Mouse (Mus musculus) embryo, embryonic 9.5 days (tissue): ENCODE measurements around the gene Tex264.
"Not testable (repeated sequence)": the region's sequence is repeated elsewhere in the genome, so short reads cannot be mapped to it uniquely, and the experiment has no call there.

Source experiments
- DNase-seq: peaks from one replicate; pipeline ENCODE4 v3.0.0-alpha.2; 2017; ENCODE audit errors: extremely low spot score

Tex264 gene

GRCm38 (mm10) chr9:106664433-106664832, 21.3 kb downstream of the Tex264 start:
- DNase-seq = no peak

- DNase-seq = no peak
Measured at GRCm38 (mm10) chr9:106663200-106663599, 22.5 kb downstream of the Tex264 start.

DNA sequence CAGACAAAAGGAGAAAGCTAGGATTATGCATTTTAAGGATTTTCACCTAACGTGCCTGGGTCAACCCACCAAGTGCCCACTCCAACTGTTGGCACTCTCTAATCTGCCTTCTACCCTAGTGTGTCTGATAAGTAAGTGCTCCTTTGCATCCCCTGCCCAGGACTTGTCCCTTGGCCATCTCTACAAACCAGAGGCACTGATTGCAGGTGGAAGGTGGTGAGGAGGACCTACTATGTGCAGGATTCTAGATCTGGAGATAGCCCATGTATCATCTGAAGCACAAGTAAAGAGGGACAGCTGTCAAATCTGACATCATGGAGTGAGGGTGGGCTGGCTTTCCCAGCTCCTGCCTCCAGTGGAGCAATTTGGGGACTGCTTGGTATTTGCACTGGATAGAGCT, 25.8 kb downstream of the Tex264 start:
- no peak for DNase-seq

GRCm38 (mm10) chr9:106659441-106659840, 26.3 kb downstream of the Tex264 start:
- DNase-seq = peak; percentile 40

DNA sequence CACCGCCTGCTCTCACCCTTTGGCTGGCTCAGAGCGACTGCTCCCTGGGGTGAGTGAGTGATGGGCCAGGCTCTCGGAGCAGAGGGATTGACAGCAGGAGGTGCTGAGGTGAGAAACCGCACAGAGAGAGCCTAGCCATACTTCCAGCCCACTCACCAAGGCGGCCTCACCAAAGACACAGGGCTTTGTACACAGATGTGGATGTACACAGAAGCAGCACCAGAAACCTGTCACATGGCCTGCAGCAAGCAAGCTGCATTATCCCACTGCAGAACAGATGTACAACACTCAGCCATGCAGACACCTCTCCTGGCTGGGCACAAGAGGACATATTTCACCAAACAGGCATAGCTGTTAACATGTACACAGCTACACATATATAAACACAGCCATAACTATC, 28.1 kb downstream of the Tex264 start:
- DNase-seq = no peak

- DNase-seq = no peak
Measured at GRCm38 (mm10) chr9:106656820-106657219, 28.9 kb downstream of the Tex264 start.

DNA sequence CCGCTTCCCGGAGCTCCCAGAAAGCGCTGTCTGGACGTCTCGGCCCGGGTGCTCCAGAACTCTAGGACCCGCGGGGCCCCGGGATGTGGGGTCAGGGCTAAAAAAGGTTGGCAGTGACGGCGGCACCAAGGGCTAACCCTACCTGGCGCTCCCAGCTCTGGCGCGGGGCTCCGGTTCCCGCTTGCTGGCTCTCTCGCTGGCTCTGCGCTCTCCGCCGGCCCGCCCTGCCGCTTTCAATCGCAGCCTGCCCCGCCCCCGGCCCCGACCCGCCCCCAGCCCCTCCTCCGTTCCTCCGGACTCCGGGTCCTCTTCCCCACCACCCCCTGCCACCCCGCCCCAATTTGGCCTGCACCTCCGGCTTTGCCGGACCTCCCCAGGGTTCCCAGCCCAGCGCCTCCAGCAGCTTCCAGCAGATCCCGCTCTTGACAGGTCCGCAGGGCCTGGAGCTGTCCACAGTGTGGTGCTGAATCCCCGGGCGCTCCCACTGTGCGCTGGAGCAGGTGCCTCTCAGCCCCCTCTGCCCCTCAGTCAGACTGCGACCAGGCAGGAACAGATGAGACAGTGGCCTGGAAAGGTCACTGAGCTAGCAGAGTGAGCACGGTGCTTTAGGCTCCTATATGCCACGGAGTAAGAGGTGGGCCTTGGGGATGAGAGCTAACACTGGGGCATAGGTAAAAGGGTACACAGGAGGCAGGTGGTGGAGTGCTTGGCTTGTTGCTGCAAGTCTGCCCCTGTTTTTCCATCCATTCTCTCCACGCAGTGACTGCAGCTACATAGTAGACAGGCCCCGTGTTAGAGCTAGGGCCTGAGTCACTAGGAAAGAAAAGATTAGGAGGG, 29.6 kb downstream of the Tex264 start, which contains the start of gene Grm2:
TSS of gene Grm2 (minus strand) at position 199 of the 837 bp plus-strand sequence.
- DNase-seq = peak; percentile 86

DNA sequence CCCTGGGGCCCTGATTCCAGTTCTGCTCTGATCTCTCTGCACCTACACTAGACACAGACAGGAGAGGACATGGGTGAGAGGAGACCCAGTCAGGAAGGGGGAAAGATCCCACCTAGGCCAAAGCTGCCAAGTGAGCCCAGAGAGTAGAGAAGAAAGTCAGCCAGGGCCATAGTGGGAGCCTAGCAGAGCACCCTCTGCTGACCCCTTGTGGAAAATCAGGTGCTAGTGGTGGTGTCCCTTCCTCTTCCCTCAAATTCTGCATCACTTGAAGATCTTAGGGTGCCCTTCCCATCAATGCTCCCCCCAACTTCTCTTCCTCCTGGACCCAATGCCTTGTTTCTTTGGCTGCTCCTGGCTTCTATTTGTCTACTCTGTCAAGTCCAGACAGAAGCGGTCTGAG, 33.0 kb downstream of the Tex264 start:
- no peak for DNase-seq

GRCm38 (mm10) chr9:106647226-106647625, 38.5 kb downstream of the Tex264 start:
- no peak for DNase-seq

DNA sequence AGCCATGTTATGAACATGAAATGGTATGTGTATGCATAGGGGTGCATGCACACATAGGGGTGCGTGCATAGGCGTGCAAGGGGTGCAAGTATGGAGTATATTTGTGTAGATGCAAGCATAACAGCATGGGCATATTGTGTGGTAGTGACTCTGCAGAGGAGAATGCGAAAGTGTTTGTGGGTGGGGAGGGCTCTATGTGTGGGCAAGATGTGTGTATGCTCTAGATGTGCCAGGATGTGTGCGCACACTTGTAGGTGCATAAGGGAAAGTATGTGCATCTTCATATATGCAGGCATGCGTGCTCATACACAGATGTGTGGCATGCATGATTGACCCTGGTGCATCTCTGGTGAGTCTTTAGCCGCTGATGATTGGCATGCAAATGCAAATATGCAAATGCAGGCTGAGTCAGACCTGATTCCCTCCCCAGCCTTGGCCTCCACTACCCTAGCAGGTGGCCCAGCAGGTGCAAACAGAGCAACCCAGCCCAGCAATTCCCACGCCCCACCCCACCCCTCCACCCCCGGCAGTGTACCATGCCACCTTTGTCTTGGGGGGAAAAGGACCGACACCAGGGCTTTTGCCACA, 39.9 kb downstream of the Tex264 start:
- no peak for DNase-seq

DNA sequence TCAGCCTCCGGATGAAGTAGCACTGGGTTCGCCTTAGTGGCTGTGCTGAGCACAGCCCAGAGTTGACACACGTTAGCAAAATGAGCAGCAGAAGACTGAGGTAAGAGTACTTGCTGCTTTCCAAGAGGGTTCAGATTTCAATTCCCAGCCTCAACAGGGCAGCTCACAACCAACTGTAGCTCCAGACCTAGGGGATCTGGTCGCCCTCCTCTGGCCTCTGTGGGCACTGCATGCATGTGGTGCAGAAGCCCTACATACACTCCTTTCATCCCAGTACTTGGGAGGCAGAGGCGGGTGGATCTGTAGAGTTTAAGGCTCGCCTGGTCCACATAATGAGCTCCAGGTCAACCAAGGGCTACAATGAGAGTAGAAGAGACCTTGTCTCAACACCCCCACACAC, 41.9 kb downstream of the Tex264 start:
- DNase-seq = no peak

- peak; percentile 79 for DNase-seq
Measured at GRCm38 (mm10) chr9:106643128-106643527, 42.6 kb downstream of the Tex264 start.

DNA sequence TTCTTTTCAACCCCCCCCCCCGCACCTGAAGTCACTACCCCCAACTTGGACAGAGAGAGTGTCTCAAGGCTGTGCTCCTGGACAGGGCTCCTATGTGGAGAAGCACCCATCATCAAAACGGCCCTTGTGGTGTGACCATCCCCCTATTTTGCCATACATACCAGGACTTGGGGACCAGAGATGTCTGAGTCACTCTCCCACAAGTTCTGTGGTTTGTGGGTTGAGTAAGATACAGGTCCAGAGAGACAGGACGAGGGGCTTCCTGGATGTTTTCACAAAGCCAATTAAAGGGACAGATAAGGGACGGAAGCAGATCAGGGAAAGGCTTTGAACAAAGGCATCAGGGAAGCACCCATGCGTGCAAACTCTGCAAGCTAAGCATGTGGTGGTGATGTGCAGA, 44.4 kb downstream of the Tex264 start:
- DNase-seq = no peak

DNA sequence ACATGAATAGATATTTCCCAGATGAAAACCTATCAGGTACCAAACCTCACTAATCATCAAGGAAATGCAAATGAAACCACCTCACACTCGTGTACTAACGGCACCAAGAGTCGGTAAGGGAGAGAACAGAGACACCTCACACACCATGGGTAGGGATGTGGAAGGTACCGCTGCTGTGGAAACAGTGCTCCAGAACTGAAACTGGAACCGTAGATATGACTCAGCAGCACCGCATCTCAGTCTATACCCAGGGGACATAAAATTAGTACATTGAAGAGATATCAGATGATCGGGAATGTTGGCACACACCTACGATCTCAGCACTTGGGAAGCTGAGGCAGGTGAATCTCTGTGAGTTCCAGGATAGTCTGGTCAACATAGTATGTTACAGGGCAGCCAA, 47.6 kb downstream of the Tex264 start:
- no peak for DNase-seq

DNA sequence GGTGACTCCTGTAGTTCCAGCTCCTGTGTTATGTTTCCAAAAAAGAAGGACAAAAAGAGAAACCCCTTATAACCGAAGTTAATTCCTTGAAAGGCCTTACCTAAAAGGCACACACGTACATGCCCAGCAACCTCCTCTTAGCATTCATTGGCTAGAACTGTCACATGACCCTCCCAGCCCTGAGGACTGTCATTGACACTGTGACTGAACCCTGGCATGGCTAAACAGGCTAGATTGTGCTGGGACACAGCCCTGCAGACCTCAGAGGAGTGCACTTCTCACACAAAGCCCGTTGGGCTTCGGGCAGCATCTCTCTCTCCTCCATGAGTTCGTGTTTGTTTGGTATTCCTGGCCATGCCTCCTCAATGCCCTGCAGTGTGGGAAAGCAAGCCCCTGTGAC, 53.5 kb downstream of the Tex264 start:
- no peak for DNase-seq

- DNase-seq = not testable (repeated sequence)
Measured at GRCm38 (mm10) chr9:106627796-106628195, 57.9 kb downstream of the Tex264 start.

GRCm38 (mm10) chr9:106626282-106626681, 59.4 kb downstream of the Tex264 start, which contains the start of gene Iqcf6:
TSS of gene Iqcf6 (plus strand) at chr9:106626582.
- no peak for DNase-seq

GRCm38 (mm10) chr9:106617496-106617895, 68.2 kb downstream of the Tex264 start:
- no peak for DNase-seq

GRCm38 (mm10) chr9:106616306-106616705, 69.4 kb downstream of the Tex264 start:
- no peak for DNase-seq

DNA sequence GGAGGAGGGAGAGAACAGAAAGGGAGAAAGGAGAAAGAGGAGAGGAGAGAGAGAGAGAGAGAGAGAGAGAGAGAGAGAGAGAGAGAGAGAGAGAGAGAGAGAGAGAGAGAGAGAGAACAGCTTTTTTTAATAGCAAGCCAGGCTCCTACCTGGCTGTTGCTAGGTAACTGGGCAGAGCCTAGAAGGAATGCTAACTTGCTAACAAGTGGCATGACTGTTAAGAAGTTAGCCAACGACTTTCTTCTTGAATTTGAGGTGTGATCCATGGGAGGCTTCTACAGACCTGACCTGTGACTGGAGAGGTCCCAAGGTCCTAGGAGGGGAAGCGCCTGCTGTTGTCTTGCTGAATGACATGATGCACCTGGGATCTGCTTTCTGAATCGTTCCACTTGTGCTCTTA, 71.1 kb downstream of the Tex264 start:
- no peak for DNase-seq

- no peak for DNase-seq
Measured at GRCm38 (mm10) chr9:106613951-106614350, 71.8 kb downstream of the Tex264 start.

GRCm38 (mm10) chr9:106610727-106611126, 75.0 kb downstream of the Tex264 start:
- DNase-seq = no peak
